Mouse (Mus musculus) testis, postnatal 14 days (tissue): ENCODE data around the gene Zscan12.
A peak's percentile ranks its signal among the peaks of the same experiment; 100 is the strongest.
"Not testable (repeated sequence)": the region's sequence is repeated elsewhere in the genome, so short reads cannot be mapped to it uniquely, and the experiment has no call there.

Experiments
- DNase-seq: peaks from one replicate; pipeline ENCODE4 v3.0.0; 2021; ENCODE audit warnings: low spot score

Gene Zscan12

DNA sequence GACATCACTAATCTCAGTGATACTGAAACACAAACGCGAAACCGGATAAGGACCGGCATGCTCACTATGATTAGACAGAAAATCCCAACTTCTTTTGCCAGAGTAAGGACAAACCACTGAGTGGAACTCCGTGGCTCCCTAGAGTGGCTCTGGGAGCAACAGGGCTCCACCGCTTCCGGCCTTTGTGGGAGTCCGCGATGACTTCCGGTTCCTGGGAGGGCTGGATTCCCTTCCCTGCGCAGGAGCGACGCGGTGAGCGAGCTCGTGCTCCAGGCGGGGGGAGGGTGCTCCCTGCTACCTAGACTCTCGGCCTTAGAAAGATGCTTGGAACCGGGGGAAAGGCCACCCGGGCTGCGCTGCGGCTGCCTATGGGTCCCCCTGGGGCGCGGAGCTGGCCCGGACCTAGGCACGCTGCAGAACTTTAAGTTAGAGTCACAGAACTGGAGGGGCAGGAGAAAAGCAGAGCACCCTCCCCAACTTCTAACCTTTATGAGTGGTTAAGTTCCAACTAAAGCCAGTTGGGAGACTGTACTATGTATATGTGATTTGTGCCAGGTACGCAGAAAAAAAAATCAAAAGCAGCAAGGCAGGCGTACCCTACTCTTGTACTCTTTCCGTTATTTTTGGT, at the start of gene Zscan12:
Zscan12 (plus strand) TSS at position 200 of the 628 bp plus-strand sequence.
- DNase-seq = peak; percentile 91

DNA sequence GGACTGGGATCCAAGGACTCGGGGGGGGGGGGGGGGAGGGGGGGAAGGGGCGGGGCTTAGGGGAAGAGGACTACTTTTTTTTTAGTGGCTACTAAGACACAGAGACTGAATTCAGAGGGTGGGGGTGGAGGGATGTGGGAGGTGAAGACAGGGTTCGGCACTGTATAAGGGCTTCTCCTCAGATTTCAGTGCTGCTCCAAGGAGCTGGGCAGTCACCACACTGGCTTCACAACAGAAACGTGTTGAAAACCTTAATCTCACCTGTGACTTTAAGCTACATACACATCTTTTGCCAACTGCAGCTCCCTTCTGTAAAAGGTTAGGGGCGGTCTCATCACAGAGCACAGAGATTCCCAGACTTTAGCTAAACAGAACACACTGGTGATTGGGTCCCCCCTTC, 49.8 kb upstream of the Zscan12 start:
- DNase-seq = no peak

DNA sequence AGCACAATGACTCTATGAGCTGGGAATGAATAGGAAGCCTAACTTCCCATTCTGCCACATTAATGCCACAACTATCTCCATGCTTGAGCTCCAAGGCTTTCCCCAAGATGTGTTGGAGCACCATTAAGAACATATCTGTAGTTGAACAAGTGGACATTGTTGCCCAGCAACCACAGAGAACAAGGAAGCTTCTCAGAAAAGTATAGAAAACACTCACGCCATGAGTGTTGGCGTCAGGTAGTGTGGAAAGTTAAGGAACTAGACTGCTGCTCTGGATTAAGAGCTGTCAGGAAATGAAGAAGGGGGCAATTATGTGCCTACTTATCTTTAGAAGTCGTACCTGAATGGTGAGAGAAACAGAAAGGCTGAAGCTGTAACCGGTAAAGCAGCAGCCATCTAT, 48.7 kb upstream of the Zscan12 start:
- DNase-seq = no peak

DNA sequence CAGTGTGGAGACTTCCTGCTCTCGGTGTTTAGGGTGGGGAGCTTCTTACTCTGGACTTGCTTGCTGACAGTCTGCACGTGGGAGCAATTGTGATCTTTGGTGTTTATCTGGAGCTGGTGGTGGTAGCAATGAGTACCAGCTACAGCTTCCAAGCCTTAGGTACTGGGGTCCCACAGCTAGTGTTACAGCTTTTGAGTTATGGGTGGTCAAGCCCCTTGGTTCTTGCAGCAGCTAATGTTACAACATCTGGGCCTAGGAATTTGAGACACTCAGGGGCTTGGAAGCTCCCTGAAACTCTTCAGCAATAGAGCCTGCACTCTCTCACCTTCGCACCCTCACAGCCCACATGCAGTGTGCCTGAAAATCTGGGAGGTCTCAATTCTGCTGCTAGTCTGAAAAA, 42.4 kb upstream of the Zscan12 start:
- DNase-seq = no peak

DNA sequence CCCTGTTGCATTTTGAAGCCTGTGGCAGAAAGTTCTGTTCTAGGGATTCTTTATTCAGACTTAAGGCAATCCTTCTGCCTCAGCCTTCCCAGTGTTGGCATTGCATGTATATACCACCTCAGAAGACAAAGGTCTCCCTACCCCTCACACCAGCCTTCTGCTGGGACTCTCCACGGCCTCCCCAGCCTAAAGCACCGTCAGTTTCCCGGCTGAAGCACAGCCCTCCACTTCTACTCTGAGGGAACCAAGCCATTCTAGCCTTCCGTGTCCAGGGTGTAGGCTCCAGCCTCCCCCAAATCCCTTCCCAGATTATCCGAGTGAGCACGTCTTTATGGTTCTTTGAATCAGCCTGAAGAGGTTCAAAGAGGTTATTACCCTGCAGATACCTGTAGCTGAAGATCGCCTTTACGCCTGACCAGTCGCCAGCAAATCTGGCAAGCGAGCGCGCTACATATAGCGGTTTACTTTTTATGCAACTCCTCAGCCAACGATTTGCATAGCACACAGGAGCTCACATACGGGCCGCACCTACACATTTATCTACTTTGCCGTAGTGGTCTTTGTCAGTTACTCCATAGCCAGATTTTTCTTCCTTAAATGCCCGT, 40.6 kb upstream of the Zscan12 start:
- no peak for DNase-seq

DNA sequence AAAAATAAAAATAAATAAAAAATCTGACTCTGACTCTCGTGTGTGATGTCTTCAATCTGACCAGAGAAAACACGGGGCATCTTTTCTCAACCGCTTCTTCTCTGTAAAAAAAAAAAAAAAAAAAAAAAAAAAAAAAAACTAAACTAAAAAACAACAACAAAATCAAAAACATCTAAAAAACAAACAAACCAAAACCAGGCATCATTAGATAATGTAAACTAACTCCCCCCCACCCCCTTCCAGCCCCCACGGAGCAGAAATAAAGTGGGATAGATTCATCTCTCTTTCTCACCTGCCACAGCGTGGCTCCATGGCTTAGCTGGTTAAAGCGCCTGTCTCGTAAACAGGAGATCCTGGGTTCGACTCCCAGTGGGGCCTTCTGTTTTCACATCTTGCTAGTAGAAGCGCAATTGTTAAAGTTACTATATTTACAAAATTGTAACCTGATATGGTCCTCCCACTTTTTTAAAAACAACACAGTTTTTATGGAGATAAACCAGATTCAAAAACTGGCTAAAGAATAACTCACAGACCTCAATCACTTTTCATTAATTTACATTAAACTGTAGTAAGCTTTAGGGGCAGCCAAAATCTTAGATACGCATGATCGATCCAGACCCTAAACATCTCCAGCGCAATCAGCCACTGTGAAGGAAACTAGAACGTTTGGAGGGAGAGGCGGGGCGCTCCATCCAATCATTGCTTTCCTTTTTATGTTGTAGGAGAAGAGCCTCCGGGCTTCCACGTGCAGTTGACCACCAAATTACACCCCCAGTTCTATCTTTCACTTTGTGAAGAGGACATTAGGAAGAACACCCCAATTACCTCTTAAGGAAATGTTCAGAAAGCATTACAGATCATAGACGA, 39.9 kb upstream of the Zscan12 start:
- peak; percentile 19 for DNase-seq

DNA sequence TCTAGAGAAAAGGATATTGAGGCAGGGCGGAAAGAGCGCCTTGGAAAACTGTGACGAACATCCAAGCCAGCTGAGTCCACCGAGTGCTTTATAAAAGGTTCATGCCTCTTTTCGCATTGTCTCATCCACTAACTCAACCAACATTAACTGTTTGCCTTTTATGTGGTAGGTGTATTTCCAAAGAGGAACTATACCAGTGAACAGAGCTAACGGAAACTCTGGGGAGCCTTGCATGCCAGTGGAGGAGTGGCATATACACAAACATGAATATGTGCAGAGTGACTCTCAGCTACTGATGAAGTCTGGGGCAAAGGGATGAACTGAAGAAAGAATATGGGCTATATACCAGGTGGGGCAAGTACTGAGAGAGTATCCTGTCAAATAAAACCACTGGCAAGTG, 39.2 kb upstream of the Zscan12 start:
- DNase-seq = no peak

DNA sequence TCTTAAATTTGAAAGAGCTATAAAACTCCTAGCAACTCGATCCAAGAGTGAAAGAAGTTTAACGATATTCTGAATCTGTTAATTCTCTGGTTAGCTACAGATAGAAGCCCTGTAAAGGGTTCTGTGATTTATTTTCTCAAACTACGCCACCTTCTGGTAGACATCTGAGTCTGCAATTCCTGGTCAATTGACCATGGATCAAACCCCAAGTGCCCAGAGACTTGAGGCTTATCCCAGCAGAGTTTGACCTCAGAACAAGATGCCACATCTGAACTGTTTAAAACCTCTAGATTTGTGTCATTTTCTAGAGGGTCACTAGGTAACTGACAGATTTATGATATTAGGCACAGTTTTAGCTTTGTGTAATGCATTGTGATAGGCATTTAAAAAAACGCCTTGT, 36.4 kb upstream of the Zscan12 start:
- no peak for DNase-seq

DNA sequence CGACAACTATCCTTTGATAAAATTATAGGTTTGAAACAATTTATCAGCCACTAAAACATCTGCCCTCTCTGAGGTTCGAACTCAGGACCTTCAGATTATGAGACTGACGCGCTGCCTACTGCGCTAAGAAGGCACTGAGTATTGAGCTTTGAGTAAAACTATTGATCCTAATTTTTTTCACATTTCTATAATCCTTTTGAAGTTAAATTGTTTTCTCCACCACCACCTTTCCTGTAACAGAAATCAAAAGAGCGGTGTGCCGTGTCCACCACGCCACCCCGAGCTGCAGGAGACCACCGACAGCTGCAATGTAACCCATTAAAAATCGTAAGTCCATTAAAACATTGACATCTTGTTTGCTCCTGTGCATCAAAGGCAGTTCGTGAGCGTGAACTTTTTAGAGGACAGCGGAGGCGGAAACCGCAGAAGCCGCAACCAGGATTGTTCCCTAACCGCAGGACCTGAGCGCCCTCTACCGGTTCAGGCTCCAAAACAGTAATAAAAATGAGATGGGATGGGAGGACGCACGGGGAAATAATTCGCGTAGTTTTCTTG, 35.9 kb upstream of the Zscan12 start:
- DNase-seq = peak; percentile 57

DNA sequence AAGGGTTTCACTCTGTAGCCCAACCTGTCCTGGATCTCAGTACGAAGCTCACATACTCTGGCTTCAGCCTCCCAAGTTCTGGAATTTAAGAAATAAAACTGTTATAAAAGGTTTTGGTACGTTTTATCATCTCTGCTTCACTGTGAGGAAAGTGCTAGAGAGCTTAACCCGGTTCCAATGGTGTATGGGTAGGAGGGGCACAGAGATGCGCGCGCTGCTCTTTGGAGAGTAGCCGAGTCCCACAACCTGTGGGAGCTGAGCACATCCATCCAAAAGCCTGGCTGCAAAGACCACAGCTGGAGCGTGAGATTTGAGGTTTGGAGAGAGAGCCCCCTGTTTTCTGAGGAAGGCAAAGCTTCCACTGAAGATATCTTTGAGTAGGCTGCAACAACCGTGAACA, 35.2 kb upstream of the Zscan12 start:
- no peak for DNase-seq

DNA sequence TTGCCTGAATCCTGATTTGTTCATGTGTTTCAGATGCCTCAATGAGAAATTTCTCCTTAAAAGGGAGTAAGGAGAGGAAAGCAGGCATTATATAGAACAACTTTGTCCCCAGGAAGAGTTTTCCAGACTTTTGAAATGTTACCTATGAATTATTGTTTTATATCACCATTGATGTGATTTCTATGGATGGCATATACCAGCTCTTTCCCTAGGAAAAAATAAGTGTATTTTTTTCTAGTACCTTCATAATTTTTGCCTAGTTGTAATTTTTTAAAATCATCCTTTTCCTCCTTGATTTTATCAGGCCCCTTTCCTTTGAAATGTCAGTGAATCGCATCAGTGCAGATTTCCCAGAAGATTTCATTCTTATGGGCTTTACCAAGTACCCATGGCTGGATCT, 16.0 kb upstream of the Zscan12 start, which contains the start of gene Olfr1367:
Olfr1367 (plus strand) TSS at position 301 of the 400 bp plus-strand sequence.
- no peak for DNase-seq

DNA sequence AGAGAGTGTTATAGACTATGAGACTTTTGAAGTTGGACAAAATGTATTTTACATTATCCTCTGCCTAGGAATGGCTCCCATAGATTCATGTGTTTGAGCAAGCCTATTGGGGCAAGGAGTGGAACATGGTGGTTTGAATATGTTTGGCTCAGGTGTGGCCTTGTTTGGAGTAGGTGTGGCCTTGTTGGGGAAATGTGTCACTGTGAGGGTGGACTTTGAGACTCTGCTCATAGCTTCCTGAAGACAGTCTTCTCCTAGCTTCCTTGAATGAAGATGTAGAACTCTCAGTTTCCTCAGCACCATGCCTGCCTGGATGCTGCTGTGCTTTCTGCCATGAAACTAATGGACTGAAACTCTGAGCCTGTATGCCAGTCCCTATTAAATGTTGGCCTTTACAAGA, 12.0 kb upstream of the Zscan12 start:
- DNase-seq = no peak

DNA sequence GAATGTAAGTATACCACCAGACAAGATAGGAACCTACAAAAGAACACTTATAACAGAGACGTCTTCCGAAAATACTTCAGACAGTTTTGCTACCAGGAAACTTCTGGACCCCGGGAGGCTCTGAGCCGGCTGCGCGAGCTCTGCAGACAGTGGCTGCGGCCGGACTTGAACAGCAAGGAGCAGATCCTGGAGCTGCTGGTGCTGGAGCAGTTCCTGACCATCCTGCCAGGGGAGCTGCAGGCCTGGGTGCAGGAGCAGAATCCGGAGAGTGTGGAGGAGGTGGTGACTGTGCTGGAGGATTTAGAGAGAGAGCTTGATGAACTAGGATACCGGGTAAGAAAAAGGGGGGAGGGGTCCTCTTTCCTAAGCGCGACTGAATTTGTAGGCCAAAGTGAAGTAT, 1.1 kb downstream of the Zscan12 start:
- peak; percentile 7 for DNase-seq

DNA sequence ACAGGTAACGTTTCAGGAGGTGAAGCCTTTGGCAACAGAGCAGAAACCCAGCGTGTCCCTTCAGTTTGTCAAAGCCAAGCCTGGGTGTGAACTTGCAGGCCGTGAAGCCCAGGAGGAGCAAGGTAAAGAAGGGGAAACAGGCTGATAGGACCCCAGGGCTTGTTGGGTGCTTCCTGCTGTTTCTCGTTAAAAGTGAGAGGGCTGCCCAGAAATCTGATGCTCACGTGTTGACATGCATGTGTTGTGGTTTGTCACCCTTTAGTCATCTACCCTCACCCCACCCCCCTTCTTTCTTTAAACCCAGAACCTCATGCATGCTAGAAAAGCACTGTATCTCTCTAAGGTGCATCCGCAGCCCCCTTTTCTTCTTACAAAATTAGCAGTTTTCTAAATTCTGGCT, 4.0 kb downstream of the Zscan12 start:
- no peak for DNase-seq

DNA sequence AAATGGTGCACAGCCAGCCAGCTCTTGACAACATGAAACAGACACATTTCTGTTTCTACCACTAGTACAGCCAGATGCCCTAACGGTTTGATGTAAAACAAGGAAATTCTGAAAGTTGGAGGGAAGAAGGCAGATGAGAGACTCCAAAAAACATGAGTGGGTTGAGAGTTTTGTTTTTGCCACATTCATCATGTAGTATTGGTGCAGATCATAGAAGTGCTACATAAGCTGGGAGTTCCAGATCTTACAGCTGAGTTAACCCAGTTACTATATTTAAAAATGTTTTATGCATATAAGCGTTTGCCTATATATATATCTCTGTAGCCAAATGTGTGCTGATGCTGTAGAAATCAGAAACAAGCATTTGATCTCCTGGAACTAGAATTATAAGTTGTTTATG, 10.1 kb downstream of the Zscan12 start:
- no peak for DNase-seq

DNA sequence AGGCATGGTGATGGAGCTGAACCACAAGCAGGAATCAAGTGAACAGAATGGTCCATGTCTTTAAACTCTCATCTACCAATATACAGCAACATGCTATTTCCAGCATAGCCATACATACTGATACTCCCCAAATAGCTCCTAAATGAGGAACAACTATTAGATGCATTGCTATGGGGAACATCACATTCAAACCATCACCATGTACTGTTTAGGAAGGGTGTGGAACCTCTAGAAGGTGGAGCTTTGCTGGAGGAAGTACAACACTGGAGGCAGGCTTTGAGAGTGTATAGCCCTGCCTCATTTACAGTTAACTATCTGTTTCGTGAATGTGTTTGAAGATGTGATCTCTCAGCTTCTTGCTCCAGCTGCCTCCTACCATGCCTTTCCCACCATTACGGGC, 15.2 kb downstream of the Zscan12 start:
- DNase-seq = no peak

DNA sequence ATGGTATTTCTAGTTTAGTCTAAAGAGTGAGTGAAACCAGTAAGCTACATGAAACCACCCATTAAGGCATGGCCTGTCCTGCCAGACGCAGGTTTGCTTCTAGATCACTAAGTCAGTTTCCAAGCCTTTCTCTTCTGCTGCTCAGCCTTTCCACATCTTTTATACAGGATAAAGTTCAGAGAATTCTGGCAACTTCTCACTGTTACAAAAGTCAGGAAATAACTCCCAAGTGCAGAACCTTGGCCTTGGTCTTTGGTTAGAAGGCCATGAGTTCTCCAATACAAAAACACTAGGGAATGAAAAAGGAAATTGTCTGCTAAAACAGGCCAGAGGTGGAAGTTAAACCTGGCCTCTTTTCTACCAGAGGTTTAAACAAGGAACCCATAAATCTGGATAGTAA, 32.6 kb downstream of the Zscan12 start:
- DNase-seq = no peak

DNA sequence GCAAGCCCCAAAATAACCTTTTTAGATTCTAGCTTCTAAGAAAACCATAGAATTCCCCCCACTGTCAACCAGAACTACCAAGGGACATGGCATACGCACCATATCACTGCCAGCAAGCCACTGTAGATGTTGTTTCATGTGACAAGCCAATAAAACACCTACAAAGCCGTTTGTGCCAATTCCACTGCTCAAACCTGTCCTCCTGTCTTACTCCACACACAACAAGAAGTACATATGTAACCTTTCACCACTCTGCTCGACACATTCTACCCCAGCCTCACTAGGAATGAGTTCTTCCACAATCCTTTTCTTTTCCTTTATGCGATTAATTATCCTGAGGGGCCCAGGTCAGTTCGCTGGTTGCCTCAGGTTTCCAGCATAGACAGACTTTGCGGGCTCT, 33.0 kb downstream of the Zscan12 start:
- no peak for DNase-seq

DNA sequence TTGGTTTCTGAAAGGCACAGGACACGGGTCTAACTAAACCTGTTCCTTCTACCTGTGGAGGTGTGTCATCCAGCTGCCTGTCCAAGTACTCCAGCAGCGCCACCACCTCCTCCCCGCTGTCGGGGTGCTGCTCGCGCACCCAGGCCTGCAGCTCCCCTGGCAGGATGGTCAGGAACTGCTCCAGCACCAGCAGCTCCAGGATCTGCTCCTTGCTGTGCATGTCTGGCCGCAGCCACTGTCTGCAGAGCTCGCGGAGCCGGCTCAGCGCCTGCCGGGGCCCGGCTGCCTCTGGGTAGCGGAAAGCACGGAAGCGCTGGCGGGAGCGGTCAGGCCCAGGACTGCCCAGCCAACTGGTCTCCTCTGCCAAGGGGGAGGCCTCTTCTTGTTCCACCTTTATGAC, 33.4 kb downstream of the Zscan12 start:
- DNase-seq = not testable (repeated sequence)

DNA sequence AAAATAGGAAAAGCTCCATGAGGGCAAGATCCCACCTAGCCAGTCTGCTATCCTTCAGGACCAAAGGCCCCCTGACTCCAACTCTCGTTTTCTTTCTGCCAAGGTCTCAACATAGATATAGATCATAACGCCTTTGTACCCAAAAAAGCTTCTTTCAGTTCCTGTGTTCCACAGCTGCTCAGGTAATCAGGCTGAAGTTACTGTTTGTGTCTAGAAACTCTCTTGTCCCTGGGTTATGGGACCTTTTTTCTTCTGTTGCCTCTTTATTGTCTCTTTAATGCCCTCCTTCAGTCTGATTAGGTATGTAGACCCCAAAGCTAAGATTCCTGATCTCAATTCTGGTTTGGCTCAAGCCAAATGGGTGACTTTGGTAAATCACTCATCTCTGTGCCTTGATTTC, 34.9 kb downstream of the Zscan12 start:
- DNase-seq = no peak

DNA sequence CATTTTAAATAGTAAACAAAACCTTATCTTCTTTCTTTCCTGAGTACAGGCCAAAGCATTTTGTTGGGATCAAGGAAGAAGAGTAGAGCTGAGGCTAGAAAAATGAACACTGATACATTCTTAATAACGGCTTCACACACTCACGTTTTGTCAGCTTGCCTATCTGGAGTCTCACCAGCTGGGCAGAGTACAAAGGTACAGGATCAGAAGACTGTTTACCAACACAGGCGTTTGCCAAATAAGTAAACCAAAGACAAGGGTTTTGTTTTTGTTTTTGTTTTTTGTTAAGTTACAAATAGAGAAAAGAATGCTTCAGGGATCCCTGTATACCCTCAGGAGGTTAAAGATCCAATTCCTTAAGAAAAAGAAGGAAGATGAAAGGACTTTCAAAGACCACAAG, 38.5 kb downstream of the Zscan12 start:
- no peak for DNase-seq

DNA sequence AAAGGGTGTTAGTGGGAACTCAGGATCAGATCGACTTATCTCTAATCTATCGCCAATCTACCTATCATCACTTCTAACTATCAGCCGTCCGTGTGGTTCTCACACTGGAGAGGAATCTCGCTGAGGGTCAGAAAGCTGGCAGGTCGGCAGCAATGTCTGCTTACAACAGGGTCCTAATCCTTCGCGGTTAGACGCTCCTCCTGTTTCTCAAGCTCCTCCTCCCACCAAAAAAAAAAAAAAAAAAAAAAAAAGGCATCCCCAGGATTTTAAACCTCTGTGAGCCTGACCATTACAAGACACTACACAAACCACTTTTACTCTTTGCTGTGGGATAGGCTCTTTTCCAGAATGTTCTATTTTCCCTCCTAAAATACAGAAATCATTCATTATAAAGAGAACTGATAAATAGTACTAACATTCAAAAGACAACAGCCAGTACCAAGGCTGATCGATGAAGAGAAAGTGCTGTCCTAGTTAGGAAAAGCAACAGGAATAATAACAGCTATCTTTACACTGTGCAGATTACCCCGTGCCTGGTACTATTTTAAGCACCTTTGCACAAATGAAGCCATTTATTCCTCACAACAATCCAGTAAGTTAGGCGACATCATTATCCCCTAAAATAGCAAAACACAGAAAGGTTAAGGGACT, 39.1 kb downstream of the Zscan12 start:
- DNase-seq = no peak
